Mouse (Mus musculus): ENCODE data around the gene Sart1.
A peak's percentile ranks its signal among the peaks of the same experiment; 100 is the strongest.

Sart1 gene

GRCm38 (mm10) chr19:5372724-5373123, 15.8 kb downstream of the Sart1 start:
- no peak overlapping the region for H3K4me3 ChIP-seq (replicated peaks; ENCODE audit: low read length)
- H3K4me1 ChIP-seq (replicated peaks; ENCODE audit: low read depth, low read length), result peaks cover 47% of the 10 kb centered on the region
- H3K27me3 ChIP-seq (ENCODE audit: insufficient read depth, low read length), result no peaks in the 10 kb centered on the region
- H3K36me3 ChIP-seq (ENCODE audit: insufficient read depth, low read length), result peaks cover 67% of the 10 kb centered on the region
- TF ChIP-seq CTCF (conservative IDR thresholded peaks at IDR 0.05; ENCODE audit: low read length) (no peak), NANOG (IDR thresholded peaks at IDR 0.05; ENCODE audit: borderline replicate concordance, low read length) (no peak), POU5F1 (IDR thresholded peaks at IDR 0.05; ENCODE audit: borderline replicate concordance, low read length) (no peak)
- H3K9me3 ChIP-seq (ENCODE audit: low read length), result no peaks in the 10 kb centered on the region

GRCm38 (mm10) chr19:5370932-5371331, 17.6 kb downstream of the Sart1 start:
- H3K36me3 ChIP-seq (ENCODE audit: insufficient read depth, low read length), result peaks cover 63% of the 10 kb centered on the region
- TF ChIP-seq CTCF (conservative IDR thresholded peaks at IDR 0.05; ENCODE audit: low read length) (peak; percentile 40), POU5F1 (IDR thresholded peaks at IDR 0.05; ENCODE audit: borderline replicate concordance, low read length) (no peak)
- no peaks in the 10 kb centered on the region for H3K27me3 ChIP-seq (ENCODE audit: insufficient read depth, low read length)
- no peaks in the 10 kb centered on the region for H3K9me3 ChIP-seq (ENCODE audit: low read length)
- no peak overlapping the region for H3K4me3 ChIP-seq (replicated peaks; ENCODE audit: low read length)
- H3K4me1 ChIP-seq (replicated peaks; ENCODE audit: low read depth, low read length), result peaks cover 48% of the 10 kb centered on the region

GRCm38 (mm10) chr19:5367455-5367854, 21.0 kb downstream of the Sart1 start:
- peak overlapping the region; percentile 99 for H3K4me3 ChIP-seq (replicated peaks; ENCODE audit: low read length)
- no peaks in the 10 kb centered on the region for H3K27me3 ChIP-seq (ENCODE audit: insufficient read depth, low read length)
- H3K9me3 ChIP-seq (ENCODE audit: low read length), result no peaks in the 10 kb centered on the region
- H3K36me3 ChIP-seq (ENCODE audit: insufficient read depth, low read length), result peaks cover 74% of the 10 kb centered on the region
- TF ChIP-seq CTCF (conservative IDR thresholded peaks at IDR 0.05; ENCODE audit: low read length) (0 out of 2 replicates have a peak, but pooled peaks have one; percentile 19), NANOG (IDR thresholded peaks at IDR 0.05; ENCODE audit: borderline replicate concordance, low read length) (no peak)
- H3K4me1 ChIP-seq (replicated peaks; ENCODE audit: low read depth, low read length), result peaks cover 63% of the 10 kb centered on the region

GRCm38 (mm10) chr19:5367053-5367359, 21.5 kb downstream of the Sart1 start, which contains the start of gene Banf1:
Gene Banf1 (minus strand): TSS chr19:5367168.
- H3K9me3 ChIP-seq (ENCODE audit: low read length), result no peaks in the 10 kb centered on the region
- TF ChIP-seq CTCF (conservative IDR thresholded peaks at IDR 0.05; ENCODE audit: low read length) (no peak), POU5F1 (IDR thresholded peaks at IDR 0.05; ENCODE audit: borderline replicate concordance, low read length) (no peak), NANOG (IDR thresholded peaks at IDR 0.05; ENCODE audit: borderline replicate concordance, low read length) (no peak)
- H3K36me3 ChIP-seq (ENCODE audit: insufficient read depth, low read length), result peaks cover 69% of the 10 kb centered on the region
- H3K27me3 ChIP-seq (ENCODE audit: insufficient read depth, low read length), result no peaks in the 10 kb centered on the region
- H3K4me3 ChIP-seq (replicated peaks; ENCODE audit: low read length), result peak within 1 kb of the TSS; percentile 99
- peaks cover 67% of the 10 kb centered on the region for H3K4me1 ChIP-seq (replicated peaks; ENCODE audit: low read depth, low read length)

GRCm38 (mm10) chr19:5366175-5367052, 22.1 kb downstream of the Sart1 start, which contains the start of gene Eif1ad:
Gene Eif1ad (plus strand): TSS chr19:5366741.
- peaks cover 63% of the 10 kb centered on the region for H3K36me3 ChIP-seq (ENCODE audit: insufficient read depth, low read length)
- TF ChIP-seq NANOG (IDR thresholded peaks at IDR 0.05; ENCODE audit: borderline replicate concordance, low read length) (no peak), POU5F1 (IDR thresholded peaks at IDR 0.05; ENCODE audit: borderline replicate concordance, low read length) (peak; percentile 36; the same call in 1 of the 2 replicates), CTCF (conservative IDR thresholded peaks at IDR 0.05; ENCODE audit: low read length) (no peak)
- peak within 1 kb of the TSS; percentile 99 for H3K4me3 ChIP-seq (replicated peaks; ENCODE audit: low read length)
- no peaks in the 10 kb centered on the region for H3K9me3 ChIP-seq (ENCODE audit: low read length)
- peaks cover 73% of the 10 kb centered on the region for H3K4me1 ChIP-seq (replicated peaks; ENCODE audit: low read depth, low read length)
- H3K27me3 ChIP-seq (ENCODE audit: insufficient read depth, low read length), result no peaks in the 10 kb centered on the region

- Histone ChIP-seq H3K9me3 (ENCODE audit: low read length) (no peaks in the 10 kb centered on the region), H3K4me1 (replicated peaks; ENCODE audit: low read depth, low read length) (peaks cover 78% of the 10 kb centered on the region), H3K27me3 (ENCODE audit: insufficient read depth, low read length) (no peaks in the 10 kb centered on the region), H3K4me3 (replicated peaks; ENCODE audit: low read length) (peak overlapping the region; percentile 99), H3K36me3 (ENCODE audit: insufficient read depth, low read length) (peaks cover 58% of the 10 kb centered on the region)
- TF ChIP-seq NANOG (IDR thresholded peaks at IDR 0.05; ENCODE audit: borderline replicate concordance, low read length), result no peak
- no peak for TF ChIP-seq POU5F1 (IDR thresholded peaks at IDR 0.05; ENCODE audit: borderline replicate concordance, low read length)
- TF ChIP-seq CTCF (conservative IDR thresholded peaks at IDR 0.05; ENCODE audit: low read length), result no peak
These were observed 22.8 kb downstream of the Sart1 start for GRCm38 (mm10) chr19:5365751-5366150.

GRCm38 (mm10) chr19:5364124-5364523, 24.4 kb downstream of the Sart1 start:
- TF ChIP-seq NANOG (IDR thresholded peaks at IDR 0.05; ENCODE audit: borderline replicate concordance, low read length) (no peak), CTCF (conservative IDR thresholded peaks at IDR 0.05; ENCODE audit: low read length) (no peak), POU5F1 (IDR thresholded peaks at IDR 0.05; ENCODE audit: borderline replicate concordance, low read length) (no peak)
- Histone ChIP-seq H3K9me3 (ENCODE audit: low read length) (no peaks in the 10 kb centered on the region), H3K4me3 (replicated peaks; ENCODE audit: low read length) (0 out of 2 replicates have a peak overlapping the region, but pooled peaks have one; percentile 99), H3K4me1 (replicated peaks; ENCODE audit: low read depth, low read length) (peaks cover 67% of the 10 kb centered on the region), H3K36me3 (ENCODE audit: insufficient read depth, low read length) (peaks cover 49% of the 10 kb centered on the region), H3K27me3 (ENCODE audit: insufficient read depth, low read length) (no peaks in the 10 kb centered on the region)

GRCm38 (mm10) chr19:5362186-5362585, 26.3 kb downstream of the Sart1 start:
- no peaks in the 10 kb centered on the region for H3K9me3 ChIP-seq (ENCODE audit: low read length)
- peaks cover 50% of the 10 kb centered on the region for H3K4me1 ChIP-seq (replicated peaks; ENCODE audit: low read depth, low read length)
- H3K36me3 ChIP-seq (ENCODE audit: insufficient read depth, low read length), result peaks cover 37% of the 10 kb centered on the region
- H3K27me3 ChIP-seq (ENCODE audit: insufficient read depth, low read length), result no peaks in the 10 kb centered on the region
- TF ChIP-seq NANOG (IDR thresholded peaks at IDR 0.05; ENCODE audit: borderline replicate concordance, low read length), result peak; percentile 73; the same call in 1 of the 2 replicates
- no peak for TF ChIP-seq POU5F1 (IDR thresholded peaks at IDR 0.05; ENCODE audit: borderline replicate concordance, low read length)
- H3K4me3 ChIP-seq (replicated peaks; ENCODE audit: low read length), result no peak overlapping the region

All from E14TG2a.4 (cell line).